Mouse (Mus musculus) cerebellum, postnatal 36 days (tissue): Measurements from ENCODE around the gene Gm11549.

Experiments
- DNase-seq, 2 experiments: peaks; one replicate each; pipeline ENCODE4 v3.0.0; 2021 to 2022; ENCODE audit warnings: mixed read lengths in 2 of 2

The Gm11549 gene

GRCm38 (mm10) chr3:36511491-36511890 lies 10.1 kb downstream of the Gm11549 start:
- DNase-seq, result no peak

- no peak for DNase-seq
These were observed 15.5 kb downstream of the Gm11549 start for GRCm38 (mm10) chr3:36505809-36506735.

DNA sequence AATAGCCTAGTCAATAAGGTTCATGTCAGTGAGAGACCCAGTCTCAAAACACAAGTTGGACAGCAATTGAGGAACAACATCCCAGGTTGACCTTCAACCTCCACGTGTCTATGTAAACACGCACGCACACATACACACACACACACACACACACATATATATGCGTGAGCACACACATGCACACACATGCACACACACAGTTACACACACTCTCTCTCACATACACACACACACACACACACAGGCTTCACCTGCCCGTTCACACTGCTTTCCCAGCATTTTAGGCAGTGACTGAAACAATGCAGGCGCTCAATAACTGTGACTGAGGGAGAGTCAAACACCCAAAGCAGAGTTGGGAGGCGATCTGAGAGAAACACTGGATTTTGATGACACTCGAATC lies 16.3 kb downstream of the Gm11549 start:
- no peak for DNase-seq

- no peak for DNase-seq
These were observed 20.1 kb downstream of the Gm11549 start for GRCm38 (mm10) chr3:36501546-36501945.

GRCm38 (mm10) chr3:36500976-36501375 lies 20.6 kb downstream of the Gm11549 start:
- no peak for DNase-seq

GRCm38 (mm10) chr3:36499418-36499817 lies 22.2 kb downstream of the Gm11549 start:
- no peak for DNase-seq

- DNase-seq, result no peak
These were observed 23.4 kb downstream of the Gm11549 start for GRCm38 (mm10) chr3:36498224-36498623.

DNA sequence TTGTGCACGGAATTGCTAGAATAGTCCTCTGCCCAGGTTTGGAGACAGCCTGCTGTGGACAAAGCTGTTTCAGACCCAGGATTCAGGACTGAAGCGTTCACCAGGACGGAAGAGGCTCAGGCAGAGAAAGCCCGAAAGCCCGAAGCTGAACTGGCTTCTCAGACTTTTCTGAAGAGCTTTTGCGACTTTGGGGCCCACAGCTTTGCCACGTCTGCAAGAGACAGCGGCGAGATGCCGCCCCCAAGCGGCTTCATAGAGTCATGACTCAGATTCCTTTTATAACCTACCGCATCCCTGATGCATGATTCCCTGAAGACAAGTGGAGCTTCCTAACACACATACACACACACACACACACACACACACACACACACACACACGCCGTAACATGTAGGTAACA lies 24.9 kb downstream of the Gm11549 start:
- DNase-seq, result peak; percentile 60 to 66

GRCm38 (mm10) chr3:36496273-36496672 lies 25.3 kb downstream of the Gm11549 start:
- DNase-seq, result no peak

DNA sequence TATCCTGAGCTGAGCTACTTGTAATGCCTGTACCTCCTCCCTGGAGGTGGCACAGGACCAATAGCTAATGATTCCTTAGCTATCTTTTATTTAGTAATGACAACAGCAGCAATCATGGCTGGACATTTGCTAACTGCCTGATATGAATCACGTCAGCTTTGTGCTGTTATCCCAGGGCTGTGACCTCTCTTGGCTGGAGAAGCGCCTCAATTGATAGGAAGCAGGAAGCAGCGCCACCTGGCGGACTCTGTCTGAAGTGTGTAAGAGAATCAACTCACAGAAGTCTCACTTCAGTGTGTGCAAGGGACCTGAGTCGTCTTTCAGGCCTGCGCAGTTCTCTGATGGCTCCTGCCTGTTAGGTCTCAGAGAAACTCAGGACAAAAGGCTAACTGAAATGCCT lies 26.2 kb downstream of the Gm11549 start:
- DNase-seq, result peak; percentile 88 to 91

DNA sequence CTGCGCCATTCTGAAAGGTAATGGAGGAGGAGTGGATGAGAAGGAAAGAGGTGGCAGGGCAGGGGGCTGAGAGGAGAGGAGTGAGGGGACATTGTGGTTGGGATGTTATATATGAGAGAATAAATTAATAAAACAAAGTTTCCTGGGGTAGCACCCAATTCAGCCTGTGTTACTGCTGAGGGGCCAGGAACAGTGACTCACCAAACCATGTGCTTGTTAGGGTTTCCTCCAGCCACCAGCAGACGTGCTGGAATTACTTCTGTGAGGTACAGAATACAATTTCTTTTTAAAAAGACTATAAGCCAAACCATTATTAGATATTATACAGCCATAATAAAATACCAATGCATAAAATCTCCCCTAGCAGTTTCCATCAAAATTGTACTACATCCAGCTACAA lies 27.0 kb downstream of the Gm11549 start:
- DNase-seq, result no peak

GRCm38 (mm10) chr3:36493641-36494283 lies 27.9 kb downstream of the Gm11549 start:
- DNase-seq, result no peak

GRCm38 (mm10) chr3:36492716-36493391 lies 28.8 kb downstream of the Gm11549 start:
- DNase-seq, result no peak

DNA sequence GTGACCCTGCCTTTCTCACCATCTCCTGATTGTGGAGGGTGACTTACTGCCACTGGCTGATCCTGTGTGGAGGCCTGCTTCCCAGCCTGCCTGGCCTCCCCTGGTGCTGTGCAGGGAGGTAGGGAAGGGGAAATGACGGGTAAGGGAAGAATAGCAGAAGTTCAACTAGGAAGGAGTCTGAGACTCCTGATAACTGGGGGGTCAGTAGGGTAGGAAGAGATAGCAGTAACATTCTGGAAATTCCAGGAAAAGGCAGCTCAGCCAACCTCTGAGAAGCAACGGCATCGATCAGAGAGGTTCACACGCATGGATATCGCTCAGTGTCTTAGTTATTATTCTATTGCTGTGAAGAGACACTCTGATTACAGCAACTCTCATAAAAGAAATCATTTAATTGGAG lies 30.1 kb downstream of the Gm11549 start:
- DNase-seq, result no peak

- no peak for DNase-seq
These were observed 32.1 kb downstream of the Gm11549 start for GRCm38 (mm10) chr3:36489590-36489910.

DNA sequence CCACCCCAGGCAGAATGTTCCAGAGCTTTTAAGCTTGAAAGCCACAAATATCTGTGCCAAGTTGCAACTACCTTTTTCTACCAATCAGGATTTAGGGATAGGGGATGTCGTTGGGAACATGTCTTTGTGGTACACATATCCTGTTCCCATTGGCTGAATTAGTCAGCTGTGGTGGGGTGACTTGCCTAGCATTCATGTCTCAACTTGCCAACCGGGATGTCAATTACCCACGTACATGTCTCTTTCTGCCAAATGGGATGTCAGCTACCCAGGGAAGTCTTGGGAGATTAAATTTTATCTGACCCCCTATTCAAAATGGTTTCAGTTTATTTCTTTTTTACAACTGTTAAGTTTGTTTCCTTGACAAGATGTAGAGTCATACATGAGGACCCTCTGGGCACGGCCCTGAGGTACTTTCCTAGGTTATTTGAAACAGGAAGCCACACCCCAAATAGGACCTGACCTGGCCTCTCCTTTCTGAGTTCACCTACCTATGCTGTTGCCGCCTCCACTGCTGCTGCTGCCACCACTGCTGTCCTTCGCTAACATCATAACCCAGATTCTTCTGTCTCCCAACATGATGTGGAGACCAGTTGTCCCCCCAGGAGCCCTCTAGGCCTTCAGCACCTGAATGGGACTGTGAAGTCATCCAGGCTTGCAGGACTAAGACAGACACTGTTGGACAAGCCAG lies 32.6 kb downstream of the Gm11549 start:
- DNase-seq, result no peak

- DNase-seq, result peak; percentile 38 to 39
These were observed 33.2 kb downstream of the Gm11549 start for GRCm38 (mm10) chr3:36488367-36488766.

- DNase-seq, result no peak
These were observed 34.7 kb downstream of the Gm11549 start for GRCm38 (mm10) chr3:36486881-36487280.

DNA sequence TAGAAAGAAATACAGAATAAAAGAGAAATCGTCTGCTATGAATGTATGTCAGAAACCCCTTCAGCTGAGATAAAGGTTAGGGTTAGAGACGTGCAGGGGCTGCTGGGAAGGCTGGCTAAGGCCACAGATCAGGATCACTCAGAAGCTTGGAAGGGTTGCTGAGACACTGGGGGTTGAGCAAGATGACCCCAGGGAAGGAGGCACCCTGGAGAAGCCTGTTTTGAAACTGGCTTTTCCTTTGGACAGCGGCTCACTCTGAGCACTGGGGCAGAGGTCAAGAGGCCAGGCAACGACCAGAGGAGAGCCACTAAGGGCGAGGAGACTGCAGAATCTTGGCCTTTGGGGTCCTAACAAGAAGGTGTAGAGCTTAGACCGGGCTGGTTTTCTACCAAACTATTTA lies 35.4 kb downstream of the Gm11549 start:
- no peak for DNase-seq

DNA sequence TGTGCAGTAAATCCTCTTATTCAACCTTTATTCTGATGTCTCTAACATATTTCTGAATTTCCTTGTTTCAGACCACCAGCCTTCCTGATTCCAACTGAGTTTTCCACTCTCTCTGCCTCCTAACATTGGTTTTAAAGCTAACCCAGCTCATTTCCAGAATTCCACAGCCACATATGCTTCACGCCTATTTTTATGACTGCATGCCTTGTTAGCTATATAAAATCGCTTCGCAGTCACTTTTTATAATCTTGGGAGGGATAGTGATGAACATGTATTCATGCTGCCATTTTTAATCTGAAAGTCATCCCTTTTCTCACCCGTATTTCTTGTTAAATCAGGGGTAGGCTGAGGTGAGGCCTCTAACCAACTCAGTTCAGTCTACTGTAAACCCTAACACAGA lies 37.3 kb downstream of the Gm11549 start:
- no peak for DNase-seq

DNA sequence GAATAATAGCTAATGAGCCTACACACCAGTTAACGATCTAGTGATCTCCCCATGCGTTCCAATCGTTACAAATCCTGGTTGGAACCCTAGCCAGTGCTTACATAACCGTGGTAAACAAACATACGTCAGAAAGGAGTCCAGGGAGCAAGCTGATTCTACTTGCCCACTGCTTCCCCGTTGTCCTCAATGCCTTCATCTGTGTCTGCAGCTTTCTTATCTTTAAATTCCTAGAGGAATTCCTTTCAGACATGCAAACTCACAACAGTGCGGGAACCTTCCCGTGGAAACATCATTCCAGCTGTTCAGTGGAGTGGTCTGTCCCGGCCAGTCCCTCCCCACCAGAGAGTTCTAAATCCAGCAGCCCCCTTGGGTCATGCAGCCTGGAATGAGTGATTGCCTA lies 38.7 kb downstream of the Gm11549 start:
- DNase-seq, result no peak

GRCm38 (mm10) chr3:36481776-36482193 lies 39.8 kb downstream of the Gm11549 start:
- peak; percentile 27 to 42 for DNase-seq

- DNase-seq, result no peak
These were observed 41.1 kb downstream of the Gm11549 start for GRCm38 (mm10) chr3:36480486-36480885.
